22 mouse cellular contexts compared by ENCODE assay signal in the genomic region with DNA sequence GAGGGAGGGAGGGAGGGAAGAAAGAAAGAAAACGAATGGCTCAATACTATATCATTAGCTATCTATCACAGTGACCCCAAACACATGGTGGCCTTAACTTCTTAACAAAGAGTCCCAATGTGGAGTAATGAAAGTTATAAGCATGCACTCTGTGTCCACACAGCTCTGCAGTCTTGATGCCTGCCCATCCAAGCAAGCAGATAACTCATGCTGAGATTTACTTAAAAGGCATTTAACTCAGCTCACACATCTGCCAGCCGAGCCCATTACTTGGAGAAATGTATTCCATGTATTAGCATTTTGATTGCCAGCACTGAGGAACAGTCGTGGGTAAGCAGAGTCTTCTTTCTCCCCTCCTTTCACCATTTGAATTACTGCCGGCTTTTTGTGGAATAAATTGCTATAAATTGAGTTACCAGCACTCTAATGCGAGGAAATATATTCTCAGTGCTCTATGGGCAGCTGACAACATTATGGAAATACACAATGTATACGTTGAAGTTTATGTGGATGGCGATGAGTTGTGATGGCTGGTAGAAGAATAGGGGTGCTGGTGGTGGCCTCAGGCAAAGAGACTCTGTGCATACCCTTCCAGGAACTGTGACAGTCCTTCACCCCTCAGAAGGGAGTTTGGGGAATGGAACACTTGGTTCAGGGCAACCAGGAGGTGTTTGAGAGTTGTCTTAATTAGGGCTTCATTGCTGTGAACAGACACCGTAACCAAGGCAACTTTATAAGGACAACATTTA. TPM values are rescaled to one million over a fixed set of nuclear protein-coding genes. Genes with fewer than 3 reads are reported as not detected.
A peak's percentile ranks its signal among the peaks of the same experiment; 100 is the strongest.
DNase-seq lines count a peak whose midpoint lies in the region; ATAC-seq lines count a peak whose summit lies in the region.
"Had no signal": no experiment of that assay in that cellular context is flagged by ENCODE, and none has a peak within 500 bp of the region (broad histone marks: within the 10 kb centered on the region; RNA-seq: fewer than 3 reads in every experiment).

No protein-coding gene starts in this region.

- no peaks in the 10 kb centered on the region for H3K36me3 ChIP-seq in forebrain, embryonic 12.5 days (replicated peaks)
- no peaks in the 10 kb centered on the region for H3K36me3 ChIP-seq in forebrain, embryonic 11.5 days (ENCODE audit: control insufficient read depth, insufficient read depth, low read length)
- H3K36me3 ChIP-seq in forebrain, embryonic 16.5 days (ENCODE audit: control insufficient read depth, insufficient read depth) = no peaks in the 10 kb centered on the region
- H3K36me3 ChIP-seq in neural tube, embryonic 12.5 days = no peaks in the 10 kb centered on the region
- H3K36me3 ChIP-seq: embryonic facial prominence, embryonic 10.5 days; heart, embryonic 12.5 days; liver, embryonic 12.5 days had no signal

- no peak overlapping the region for H3K4me3 ChIP-seq in forebrain, embryonic 12.5 days (replicated peaks)
- H3K4me3 ChIP-seq in forebrain, embryonic 11.5 days (ENCODE audit: low read depth, low read length) = no peak overlapping the region
- H3K4me3 ChIP-seq in forebrain, embryonic 16.5 days (replicated peaks; ENCODE audit: low read length) = no peak overlapping the region
- H3K4me3 ChIP-seq in neural tube, embryonic 12.5 days = no peak overlapping the region
- H3K4me3 ChIP-seq: embryonic facial prominence, embryonic 10.5 days; heart, embryonic 12.5 days; liver, embryonic 12.5 days; megakaryocyte, embryonic 14.5 days had no signal

- 63% methylated on average over 8 of the region's 8 CpGs for WGBS in forebrain, embryonic 12.5 days
- 75% methylated on average over 8 of the region's 8 CpGs for WGBS in forebrain, embryonic 11.5 days
- 57% methylated on average over 8 of the region's 8 CpGs for WGBS in forebrain, embryonic 16.5 days
- WGBS in neural tube, embryonic 12.5 days = 43% methylated on average over 8 of the region's 8 CpGs

- 0 out of 2 replicates have a peak, but pooled peaks cover 3% of the 10 kb centered on the region for H3K4me1 ChIP-seq in forebrain, embryonic 12.5 days
- no peaks in the 10 kb centered on the region for H3K4me1 ChIP-seq in forebrain, embryonic 11.5 days (replicated peaks; ENCODE audit: control insufficient read depth, insufficient read depth, low read length)
- no peaks in the 10 kb centered on the region for H3K4me1 ChIP-seq in forebrain, embryonic 16.5 days (replicated peaks; ENCODE audit: control insufficient read depth, insufficient read depth, low read length)
- H3K4me1 ChIP-seq in neural tube, embryonic 12.5 days = 0 out of 2 replicates have a peak, but pooled peaks cover 4% of the 10 kb centered on the region
- H3K4me1 ChIP-seq: embryonic facial prominence, embryonic 10.5 days; heart, embryonic 12.5 days had no signal

- DNase-seq in forebrain, embryonic 11.5 days (ENCODE audit: low spot score) = no peak
- DNase-seq in mesoderm, embryonic 11.5 days (ENCODE audit: low read depth, low spot score) = peak; percentile 21
- DNase-seq in gastrocnemius, adult 18-20 months (ENCODE audit: low spot score) = no peak
- DNase-seq in cerebellum, adult 8-10 months = no peak
- DNase-seq: adrenal gland, adult 8-10 months; cerebellum, adult 11-12 months; cerebellum, postnatal 36 days; heart, adult 11 months; heart, postnatal 14 days; kidney, adult 8-10 months; kidney, postnatal 36 days; lung, adult 2 months; spleen, adult 18-20 months; thymus, postnatal 25 days had no signal

- peak; percentile 50 for ATAC-seq in forebrain, embryonic 12.5 days (ENCODE audit: low FRiP score)
- ATAC-seq in forebrain, embryonic 11.5 days (replicated peaks; ENCODE audit: low FRiP score) = no peak
- peak; percentile 62; the same call in 1 of the 2 replicates for ATAC-seq in forebrain, embryonic 16.5 days
- ATAC-seq in neural tube, embryonic 12.5 days (ENCODE audit: low FRiP score, low read depth) = peak; percentile 64
- no peak for ATAC-seq in granulocyte monocyte progenitor cell, adult 5-6 weeks (replicated peaks; ENCODE audit: poor library complexity, severe bottlenecking)
- ATAC-seq: liver, embryonic 12.5 days had no signal

- no peaks in the 10 kb centered on the region for H3K9me3 ChIP-seq in forebrain, embryonic 12.5 days
- H3K9me3 ChIP-seq in forebrain, embryonic 11.5 days (ENCODE audit: control insufficient read depth, low read length) = no peaks in the 10 kb centered on the region
- H3K9me3 ChIP-seq in forebrain, embryonic 16.5 days (ENCODE audit: control insufficient read depth, low read length) = no peaks in the 10 kb centered on the region
- H3K9me3 ChIP-seq in neural tube, embryonic 12.5 days = no peaks in the 10 kb centered on the region
- H3K9me3 ChIP-seq: embryonic facial prominence, embryonic 10.5 days; liver, embryonic 12.5 days had no signal

- no peak overlapping the region for H3K9ac ChIP-seq in forebrain, embryonic 12.5 days
- no peak overlapping the region for H3K9ac ChIP-seq in forebrain, embryonic 11.5 days (ENCODE audit: low read length)
- H3K9ac ChIP-seq in forebrain, embryonic 16.5 days (replicated peaks; ENCODE audit: low read depth, low read length) = no peak overlapping the region
- H3K9ac ChIP-seq in neural tube, embryonic 12.5 days = no peak overlapping the region
- H3K9ac ChIP-seq: heart, embryonic 12.5 days; liver, embryonic 12.5 days had no signal

- H3K27ac ChIP-seq in forebrain, embryonic 12.5 days = 0 out of 2 replicates have a peak overlapping the region, but pooled peaks have one; percentile 42
- H3K27ac ChIP-seq in forebrain, embryonic 11.5 days (ENCODE audit: low read depth, low read length) = no peak overlapping the region
- no peak overlapping the region for H3K27ac ChIP-seq in forebrain, embryonic 16.5 days (ENCODE audit: low read length)
- no peak overlapping the region for H3K27ac ChIP-seq in neural tube, embryonic 12.5 days
- H3K27ac ChIP-seq: embryonic facial prominence, embryonic 10.5 days; liver, embryonic 12.5 days had no signal

- H3K4me2 ChIP-seq in forebrain, embryonic 12.5 days = no peak overlapping the region
- H3K4me2 ChIP-seq in forebrain, embryonic 11.5 days (ENCODE audit: low read depth, low read length, severe bottlenecking) = no peak overlapping the region
- H3K4me2 ChIP-seq in forebrain, embryonic 16.5 days (ENCODE audit: low read length) = no peak overlapping the region
- H3K4me2 ChIP-seq in neural tube, embryonic 12.5 days (replicated peaks) = no peak overlapping the region
- H3K4me2 ChIP-seq: heart, embryonic 12.5 days; liver, embryonic 12.5 days had no signal

- no peaks in the 10 kb centered on the region for H3K27me3 ChIP-seq in forebrain, embryonic 12.5 days
- no peaks in the 10 kb centered on the region for H3K27me3 ChIP-seq in forebrain, embryonic 11.5 days (ENCODE audit: control insufficient read depth, insufficient read depth, low read length)
- H3K27me3 ChIP-seq in forebrain, embryonic 16.5 days (replicated peaks; ENCODE audit: control insufficient read depth, insufficient read depth, low read length) = no peaks in the 10 kb centered on the region
- H3K27me3 ChIP-seq in neural tube, embryonic 12.5 days (replicated peaks) = no peaks in the 10 kb centered on the region
- H3K27me3 ChIP-seq: heart, embryonic 12.5 days; liver, embryonic 12.5 days had no signal

RNA-seq across cellular contexts. Expression of a gene that starts 19.9 kb away (rescaled TPM):
- polyA plus RNA-seq in forebrain, embryonic 12.5 days (2016; fragmentation: Nextera tagmentation; extraction: Ambion mirVana) = 48.1 and 49.8 TPM in 2 replicates
- polyA plus RNA-seq in forebrain, embryonic 11.5 days (2014; fragmentation: Nextera tagmentation; extraction: Ambion mirVana) = 52.5 and 54.5 TPM in 2 replicates
- polyA plus RNA-seq in forebrain, embryonic 16.5 days (2015; fragmentation: Nextera tagmentation; extraction: Ambion mirVana) = 41.2 and 48.3 TPM in 2 replicates
- polyA plus RNA-seq in neural tube, embryonic 12.5 days (2016; fragmentation: Nextera tagmentation; extraction: Ambion mirVana) = 30.8 and 38.3 TPM in 2 replicates
- 59.6 and 71.8 TPM in 2 replicates for total RNA-seq in granulocyte monocyte progenitor cell, adult 5-6 weeks (2014; fragmentation: Nextera tagmentation)
- 63.6 TPM in 2 replicates for total RNA-seq in granulocyte monocyte progenitor cell, adult 5-6 weeks (2017)
- total RNA-seq in gastrocnemius, adult 18-20 months (2021) = 1 to 10 TPM; 7.4 to 9.5 TPM

Comparison
In these comparisons a context has a peak if more than half of its experiments do, and no peak if none do; other contexts are left out.
1. ATAC-seq: peak in forebrain, embryonic 12.5 days (single experiment), forebrain, embryonic 16.5 days (single experiment) and neural tube, embryonic 12.5 days (single experiment); none in forebrain, embryonic 11.5 days (single experiment) and granulocyte monocyte progenitor cell, adult 5-6 weeks (single experiment).